Mouse (Mus musculus): Measurements from ENCODE around the gene 2310022B05Rik.

The 2310022B05Rik gene

GRCm38 (mm10) chr8:124658415-124658814 is 4.8 kb downstream of the 2310022B05Rik start:
- peak in 1 of 2 experiments; percentile 29 for DNase-seq

- no peak for DNase-seq
Measured at GRCm38 (mm10) chr8:124657961-124658360, 5.2 kb downstream of the 2310022B05Rik start.

GRCm38 (mm10) chr8:124653568-124654475 is 9.3 kb downstream of the 2310022B05Rik start:
- no peak for DNase-seq

- no peak for DNase-seq
Measured at GRCm38 (mm10) chr8:124652546-124652945, 10.6 kb downstream of the 2310022B05Rik start.

GRCm38 (mm10) chr8:124651776-124652175 is 11.4 kb downstream of the 2310022B05Rik start:
- no peak for DNase-seq

GRCm38 (mm10) chr8:124648311-124648710 is 14.9 kb downstream of the 2310022B05Rik start:
- no peak for DNase-seq

GRCm38 (mm10) chr8:124643540-124644339 is 19.4 kb downstream of the 2310022B05Rik start:
- peak; percentile 82 to 85 for DNase-seq

GRCm38 (mm10) chr8:124641599-124641998 is 21.6 kb downstream of the 2310022B05Rik start:
- DNase-seq: no peak

GRCm38 (mm10) chr8:124635247-124635502 is 28.0 kb downstream of the 2310022B05Rik start:
- DNase-seq: no peak

- DNase-seq: no peak
Measured at GRCm38 (mm10) chr8:124634411-124635246, 28.5 kb downstream of the 2310022B05Rik start.

GRCm38 (mm10) chr8:124633001-124633703 is 30.0 kb downstream of the 2310022B05Rik start:
- DNase-seq: peak; percentile 68 to 78

GRCm38 (mm10) chr8:124631966-124632365 is 31.2 kb downstream of the 2310022B05Rik start:
- no peak for DNase-seq

GRCm38 (mm10) chr8:124630891-124631290 is 32.3 kb downstream of the 2310022B05Rik start:
- no peak for DNase-seq

- peak; percentile 16 to 48 for DNase-seq
Measured at GRCm38 (mm10) chr8:124630489-124630888, 32.7 kb downstream of the 2310022B05Rik start.

- DNase-seq: no peak
Measured at GRCm38 (mm10) chr8:124626251-124626650, 36.9 kb downstream of the 2310022B05Rik start.

GRCm38 (mm10) chr8:124621255-124621654 is 41.9 kb downstream of the 2310022B05Rik start:
- DNase-seq: no peak

GRCm38 (mm10) chr8:124618252-124618651 is 44.9 kb downstream of the 2310022B05Rik start:
- peak in 1 of 2 experiments; percentile 33 for DNase-seq

- DNase-seq: peak; percentile 66 to 82
Measured at GRCm38 (mm10) chr8:124617266-124617869, 45.8 kb downstream of the 2310022B05Rik start.

- no peak for DNase-seq
Measured at GRCm38 (mm10) chr8:124614325-124614724, 48.8 kb downstream of the 2310022B05Rik start.

- DNase-seq: no peak
Measured at GRCm38 (mm10) chr8:124608972-124609353, 54.2 kb downstream of the 2310022B05Rik start.

GRCm38 (mm10) chr8:124608239-124608971 is 54.8 kb downstream of the 2310022B05Rik start:
- no peak for DNase-seq

Measured in lung, adult 18-20 months (tissue).